Mouse (Mus musculus) right cerebral cortex, postnatal 4 days (tissue): ENCODE measurements around the gene Rdx.

Source experiments
- DNase-seq: peaks from one replicate; pipeline ENCODE4 v3.0.0-alpha.2; 2022

Gene Rdx

GRCm38 (mm10) chr9:52119212-52119611, 72.2 kb downstream of the Rdx start:
- no peak for DNase-seq

- no peak for DNase-seq
Measured at GRCm38 (mm10) chr9:52125225-52125624, 78.3 kb downstream of the Rdx start.

GRCm38 (mm10) chr9:52130348-52130747, 83.4 kb downstream of the Rdx start:
- DNase-seq, result peak; percentile 37

- DNase-seq, result no peak
Measured at GRCm38 (mm10) chr9:52132771-52133170, 85.8 kb downstream of the Rdx start.
